Mouse (Mus musculus) lung, postnatal 36 days (tissue): ENCODE results near the gene Hoxc5.

Source experiments
- DNase-seq: peaks from one replicate; pipeline ENCODE4 v3.0.0; 2022; ENCODE audit warnings: mixed read lengths

Hoxc5 gene

DNA sequence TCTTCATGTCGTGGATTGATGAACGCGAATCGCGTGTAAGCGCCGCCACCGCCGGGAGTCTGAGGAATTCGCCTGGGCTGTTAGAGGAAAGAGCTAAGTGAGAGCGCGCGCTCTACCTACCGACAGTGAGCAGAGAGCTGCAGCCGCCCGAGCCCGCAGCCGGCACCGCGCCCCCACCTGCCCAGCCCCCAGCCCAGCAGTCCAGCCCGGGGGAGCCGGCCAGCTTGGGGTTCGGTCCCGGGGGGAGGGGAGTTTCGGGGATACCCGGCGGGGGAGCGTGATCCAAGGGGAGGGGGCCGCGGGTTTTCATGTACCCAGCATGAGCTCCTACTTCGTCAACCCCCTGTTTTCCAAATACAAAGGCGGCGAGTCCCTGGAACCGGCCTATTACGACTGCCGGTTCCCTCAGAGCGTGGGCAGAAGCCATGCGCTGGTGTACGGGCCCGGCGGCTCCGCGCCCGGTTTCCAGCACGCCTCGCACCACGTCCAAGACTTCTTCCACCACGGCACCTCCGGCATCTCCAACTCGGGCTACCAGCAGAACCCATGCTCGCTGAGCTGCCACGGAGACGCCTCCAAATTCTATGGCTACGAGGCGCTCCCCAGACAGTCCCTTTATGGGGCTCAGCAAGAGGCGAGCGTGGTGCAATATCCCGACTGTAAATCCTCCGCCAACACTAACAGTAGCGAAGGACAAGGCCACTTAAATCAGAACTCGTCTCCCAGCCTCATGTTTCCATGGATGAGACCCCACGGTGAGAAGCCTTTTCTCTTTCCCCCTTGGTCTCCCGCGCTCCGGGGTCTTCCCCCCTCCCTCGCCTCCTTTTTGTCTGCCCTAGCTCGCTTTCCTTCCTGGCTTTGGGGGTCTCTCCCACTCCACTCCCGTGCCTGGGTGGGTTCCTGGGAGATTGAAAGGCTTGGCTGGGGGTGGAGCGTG is 23.5 kb downstream of the Hoxc5 start, which contains the start of gene Hoxc8:
Hoxc8 (plus strand) TSS at position 147 of the 937 bp plus-strand sequence.
- no peak for DNase-seq

DNA sequence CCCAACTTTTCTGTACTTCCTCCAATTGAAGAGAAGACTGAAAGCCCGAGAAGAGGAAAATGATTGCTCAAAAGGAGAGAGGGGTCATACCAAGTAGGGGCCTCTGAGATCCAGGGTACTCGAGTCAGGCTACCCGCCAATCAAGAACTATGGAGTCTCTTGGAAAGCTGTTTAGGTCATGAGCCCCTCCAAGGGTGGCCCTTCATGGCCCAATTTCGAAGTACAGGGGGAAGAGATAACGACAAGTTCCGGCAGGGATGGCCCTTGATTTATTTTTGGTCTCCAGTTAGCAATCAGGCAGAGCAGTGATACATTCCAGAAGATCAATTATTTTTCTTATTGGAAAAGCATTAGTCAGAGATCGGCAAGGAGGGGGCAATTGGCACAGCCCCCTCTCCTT is 24.5 kb downstream of the Hoxc5 start:
- no peak for DNase-seq

- DNase-seq = no peak
Measured at GRCm38 (mm10) chr15:102992206-102992605, 25.0 kb downstream of the Hoxc5 start.

- no peak for DNase-seq
Measured at GRCm38 (mm10) chr15:102992863-102993262, 25.6 kb downstream of the Hoxc5 start.

GRCm38 (mm10) chr15:102996548-102996947 is 29.3 kb downstream of the Hoxc5 start:
- no peak for DNase-seq

DNA sequence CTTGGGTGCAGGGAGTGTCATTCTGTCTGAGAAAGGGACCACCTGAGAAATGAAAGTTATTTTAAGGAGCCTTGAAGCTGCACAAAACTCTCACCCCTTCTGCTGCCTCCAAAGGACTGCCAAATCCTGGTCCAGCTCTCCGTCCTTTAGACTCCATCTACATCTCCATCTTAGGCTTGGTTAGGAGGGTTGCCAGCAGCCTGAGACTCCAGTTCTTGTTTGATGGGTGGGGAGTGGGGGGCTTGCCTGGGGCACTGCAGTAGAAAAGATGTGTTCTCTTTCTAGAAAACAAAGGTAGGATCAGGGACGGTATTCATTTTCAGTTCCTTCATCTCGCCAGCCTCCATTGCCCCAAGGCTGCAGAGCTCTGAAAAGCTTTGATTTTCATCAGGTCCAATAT is 30.2 kb downstream of the Hoxc5 start:
- DNase-seq = no peak

GRCm38 (mm10) chr15:102997939-102998355 is 30.7 kb downstream of the Hoxc5 start, which contains the start of gene Hoxc6:
TSS of gene Hoxc6 (plus strand) at chr15:102998257.
- DNase-seq = no peak

GRCm38 (mm10) chr15:102998608-102999182 is 31.5 kb downstream of the Hoxc5 start:
- no peak for DNase-seq

DNA sequence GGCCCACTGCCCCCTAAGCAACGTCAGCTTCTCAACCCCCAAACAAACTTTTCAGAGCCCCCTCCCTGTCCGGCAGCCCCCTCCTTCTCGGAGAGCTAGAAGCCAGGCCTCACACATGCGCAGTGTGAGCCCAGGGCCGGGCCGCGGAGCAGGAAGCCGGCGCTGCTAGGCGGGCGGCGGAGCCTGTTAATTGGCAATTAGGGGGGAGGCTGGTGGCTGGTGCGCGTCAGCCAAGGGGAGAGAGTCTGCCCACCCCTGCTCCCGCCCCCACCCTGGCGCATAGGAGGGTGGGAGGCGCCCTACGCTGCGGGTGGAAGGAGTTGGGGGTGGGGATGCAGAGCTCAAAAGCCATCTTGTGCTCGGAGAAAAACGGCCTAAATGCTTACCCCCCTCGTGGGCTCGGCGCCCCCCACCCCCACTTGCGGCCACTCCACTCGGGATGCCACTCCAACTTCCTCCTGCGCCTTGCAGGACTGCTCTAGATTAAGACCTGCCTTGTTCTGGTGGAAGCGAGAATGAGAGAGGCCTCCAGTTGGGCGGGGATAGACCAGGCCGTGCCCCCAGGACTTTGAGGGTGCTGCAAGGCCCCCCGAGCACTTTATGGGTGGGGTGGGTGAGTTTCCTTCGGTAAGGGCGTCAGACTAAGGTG is 32.1 kb downstream of the Hoxc5 start:
- peak; percentile 36 for DNase-seq

DNA sequence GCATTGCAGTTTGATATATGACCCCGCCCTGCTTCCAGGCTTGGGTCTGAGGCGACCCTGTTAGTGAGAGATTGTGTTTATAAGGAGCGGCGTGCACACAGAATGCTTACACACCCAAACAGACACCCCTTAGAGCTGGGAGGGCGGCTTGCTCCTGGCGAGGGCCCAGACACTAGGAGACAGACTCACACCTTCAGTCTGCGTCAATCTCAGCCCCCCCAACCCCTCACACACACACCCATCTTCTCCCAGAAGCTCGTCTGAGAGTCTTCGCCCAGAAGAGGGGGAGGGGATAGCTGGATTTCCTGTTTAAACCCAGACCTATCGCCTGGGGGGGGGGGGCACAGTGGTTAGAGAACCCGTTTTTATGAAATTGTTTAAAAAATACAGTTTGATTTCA is 32.7 kb downstream of the Hoxc5 start:
- no peak for DNase-seq

GRCm38 (mm10) chr15:103000501-103000901 is 33.3 kb downstream of the Hoxc5 start:
- no peak for DNase-seq

GRCm38 (mm10) chr15:103001370-103001769 is 34.1 kb downstream of the Hoxc5 start:
- DNase-seq = no peak

DNA sequence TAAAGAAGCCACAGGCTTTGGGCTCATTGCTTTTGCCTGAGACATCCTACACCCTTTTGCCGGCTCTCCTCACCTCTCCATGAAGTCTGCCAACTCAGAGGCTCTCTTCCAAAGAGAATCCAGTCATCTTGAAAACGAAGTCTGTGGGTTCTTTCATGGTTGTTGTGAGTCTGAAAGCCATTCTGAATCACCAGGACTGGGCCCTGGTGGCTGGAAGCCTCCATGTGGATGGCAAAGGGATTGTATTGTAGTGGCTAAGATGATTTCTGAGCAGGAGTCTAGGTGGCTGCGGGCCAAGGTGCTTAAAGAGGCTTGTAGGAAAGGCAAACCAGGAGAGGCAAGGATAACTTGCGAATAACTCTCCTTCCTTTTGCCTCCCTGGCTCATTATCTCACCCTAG is 34.9 kb downstream of the Hoxc5 start:
- no peak for DNase-seq

DNA sequence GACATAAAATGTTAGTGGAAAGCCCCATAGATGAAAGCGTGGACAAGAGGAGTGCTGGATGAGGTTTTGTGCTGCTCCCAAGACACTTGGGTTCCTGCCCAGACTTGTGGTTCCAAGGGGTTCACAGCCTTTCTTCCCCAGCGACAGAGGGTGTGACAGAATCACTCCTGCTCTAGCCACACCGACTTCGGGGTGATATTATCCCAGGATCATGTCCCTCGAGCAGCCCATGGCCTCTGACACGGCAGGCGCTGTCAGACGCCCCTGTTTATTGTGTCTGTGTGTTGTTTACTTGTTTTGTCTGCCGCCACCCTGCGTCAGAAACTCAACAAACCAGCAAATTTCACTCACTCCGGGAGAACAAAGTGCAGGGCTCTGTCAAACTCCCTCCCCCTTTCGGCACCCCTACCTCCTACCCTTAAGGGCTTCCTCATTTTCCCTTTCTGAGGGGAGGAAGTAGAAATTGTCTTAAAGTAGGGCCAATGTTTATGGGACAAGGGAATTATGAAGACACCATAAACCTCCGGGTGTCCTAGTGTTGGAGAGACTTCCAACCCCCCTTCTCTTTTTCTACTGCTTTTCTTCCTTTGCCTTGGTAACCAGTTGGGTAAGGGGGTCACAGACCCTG is 35.7 kb downstream of the Hoxc5 start:
- no peak for DNase-seq

DNA sequence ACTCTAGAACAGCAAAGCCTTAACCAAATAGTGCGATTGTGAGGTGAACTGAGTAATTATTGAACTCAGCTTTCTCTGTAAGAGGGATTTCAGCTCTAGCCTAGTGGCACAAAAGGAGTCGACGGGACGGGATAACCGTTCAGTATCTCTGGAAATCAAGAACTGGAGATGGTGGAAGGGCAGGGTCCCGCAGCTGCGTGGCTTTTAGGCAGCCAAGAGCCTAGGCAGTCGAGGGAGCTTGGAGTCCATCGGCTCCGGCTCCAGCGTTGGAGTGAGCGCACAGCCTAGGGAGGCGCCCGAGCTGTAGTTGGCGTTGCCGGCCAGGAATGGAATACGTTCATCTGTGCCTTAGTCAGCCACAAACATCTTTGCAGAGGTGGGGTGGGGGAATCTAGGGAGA is 38.1 kb downstream of the Hoxc5 start:
- DNase-seq = no peak

DNA sequence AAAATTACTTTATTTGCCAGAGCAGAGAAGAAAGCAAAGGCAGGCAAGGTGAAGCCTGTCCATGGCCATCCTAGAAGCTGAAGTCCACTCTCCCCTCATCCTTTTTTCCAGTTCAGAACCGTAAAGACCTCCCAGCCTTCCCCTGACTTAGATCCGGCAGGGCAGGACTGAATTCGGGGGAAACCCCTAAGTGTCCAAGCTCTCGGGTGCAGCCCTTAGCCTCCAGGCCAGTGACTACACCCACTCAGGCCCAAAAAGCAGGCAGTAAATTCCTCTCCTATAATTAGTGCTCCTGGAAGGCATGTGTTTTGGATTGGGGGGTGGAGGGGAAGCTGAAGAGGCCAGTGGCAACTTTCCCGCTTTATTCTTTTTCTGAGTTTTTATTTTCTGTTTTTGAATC is 38.6 kb downstream of the Hoxc5 start:
- no peak for DNase-seq

GRCm38 (mm10) chr15:103006326-103006725 is 39.1 kb downstream of the Hoxc5 start:
- DNase-seq = no peak

DNA sequence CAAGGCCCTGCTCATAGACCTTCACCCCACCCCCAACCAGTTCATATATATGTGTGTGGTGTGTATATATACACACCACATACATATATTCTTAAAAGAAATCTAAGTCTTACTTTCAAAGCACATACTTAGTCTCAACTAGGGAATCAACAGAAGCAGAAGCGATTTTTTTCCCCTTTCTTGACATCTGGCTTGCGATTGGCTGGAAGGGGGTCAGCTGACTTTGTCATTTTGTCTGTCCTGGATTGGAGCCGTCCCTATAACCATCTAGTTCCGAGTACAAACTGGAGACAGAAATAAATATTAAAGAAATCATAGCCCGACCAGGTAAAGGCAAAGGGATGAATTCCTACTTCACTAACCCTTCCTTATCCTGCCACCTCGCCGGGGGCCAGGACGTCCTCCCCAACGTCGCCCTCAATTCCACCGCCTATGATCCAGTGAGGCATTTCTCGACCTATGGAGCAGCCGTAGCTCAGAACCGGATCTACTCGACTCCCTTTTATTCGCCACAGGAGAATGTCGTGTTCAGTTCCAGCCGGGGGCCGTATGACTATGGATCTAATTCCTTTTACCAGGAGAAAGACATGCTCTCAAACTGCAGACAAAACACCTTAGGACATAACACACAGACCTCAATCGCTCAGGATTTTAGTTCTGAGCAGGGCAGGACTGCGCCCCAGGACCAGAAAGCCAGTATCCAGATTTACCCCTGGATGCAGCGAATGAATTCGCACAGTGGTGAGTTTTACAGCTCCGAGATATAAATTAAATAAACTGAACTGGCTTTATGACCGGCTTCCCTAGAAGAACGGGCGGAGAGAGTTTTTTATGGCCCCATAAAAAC is 42.2 kb downstream of the Hoxc5 start:
- DNase-seq = no peak

GRCm38 (mm10) chr15:103010112-103010846 is 43.0 kb downstream of the Hoxc5 start:
- DNase-seq = no peak

DNA sequence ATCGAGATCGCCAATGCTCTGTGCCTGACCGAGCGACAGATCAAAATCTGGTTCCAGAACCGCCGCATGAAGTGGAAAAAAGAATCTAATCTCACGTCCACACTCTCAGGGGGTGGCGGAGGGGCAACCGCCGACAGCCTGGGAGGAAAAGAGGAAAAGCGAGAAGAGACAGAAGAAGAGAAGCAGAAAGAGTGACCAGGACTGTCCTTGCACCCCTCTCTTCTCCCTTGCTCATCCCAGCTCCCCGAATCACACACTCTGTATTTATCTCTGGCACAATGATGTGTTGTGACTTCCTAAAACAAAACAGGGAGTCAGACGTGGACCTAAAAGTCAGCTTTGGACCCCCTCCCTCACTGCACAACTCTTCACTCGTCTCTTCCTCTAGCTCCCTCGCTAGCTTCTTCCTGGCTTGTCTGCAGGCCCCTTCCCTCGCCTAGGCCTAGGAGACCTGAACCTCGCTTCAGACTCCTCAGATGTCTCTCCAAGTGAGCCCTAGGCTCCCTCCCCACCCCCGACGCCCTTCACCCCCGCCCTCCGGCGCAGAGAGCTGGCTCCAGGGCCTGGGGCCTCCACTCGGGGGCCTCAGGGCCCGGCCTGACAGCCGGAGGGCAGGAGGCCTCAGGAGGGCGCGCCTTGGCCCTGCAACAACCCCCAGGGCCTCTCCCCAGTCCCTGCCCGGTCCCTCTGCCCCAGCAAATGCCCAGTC is 43.8 kb downstream of the Hoxc5 start:
- no peak for DNase-seq
